Mouse (Mus musculus): ENCODE data around the gene Pkd1.

The Pkd1 gene

DNA sequence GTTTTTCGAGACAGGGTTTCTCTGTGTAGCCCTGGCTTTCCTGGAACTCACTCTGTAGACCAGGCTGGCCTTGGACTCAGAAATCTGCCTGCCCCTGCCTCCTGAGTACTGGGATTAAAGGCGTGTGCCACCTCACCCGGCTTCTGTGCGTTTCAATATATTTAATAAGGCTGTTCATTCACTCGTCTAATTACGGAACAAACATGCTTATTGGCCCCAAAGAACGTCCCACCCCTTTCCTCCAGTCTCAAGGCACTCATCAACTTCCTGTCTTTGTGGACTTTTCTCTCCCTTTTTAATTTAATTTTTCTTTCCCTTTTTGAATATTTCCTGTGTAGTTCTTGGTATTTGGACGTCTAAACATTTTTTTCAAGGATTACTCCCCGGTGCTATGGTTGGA, 1.2 kb upstream of the Pkd1 start:
- peak; percentile 64 for DNase-seq (ENCODE audit: low read depth, low spot score)
- H3K27me3 ChIP-seq (ENCODE audit: control insufficient read depth, insufficient read depth, low read length, poor library complexity, severe bottlenecking), result no peaks in the 10 kb centered on the region
- H3K36me3 ChIP-seq (ENCODE audit: control insufficient read depth, insufficient read depth, low read length, poor library complexity, severe bottlenecking), result peaks cover 1% of the 10 kb centered on the region; the same call in 1 of the 2 replicates

DNA sequence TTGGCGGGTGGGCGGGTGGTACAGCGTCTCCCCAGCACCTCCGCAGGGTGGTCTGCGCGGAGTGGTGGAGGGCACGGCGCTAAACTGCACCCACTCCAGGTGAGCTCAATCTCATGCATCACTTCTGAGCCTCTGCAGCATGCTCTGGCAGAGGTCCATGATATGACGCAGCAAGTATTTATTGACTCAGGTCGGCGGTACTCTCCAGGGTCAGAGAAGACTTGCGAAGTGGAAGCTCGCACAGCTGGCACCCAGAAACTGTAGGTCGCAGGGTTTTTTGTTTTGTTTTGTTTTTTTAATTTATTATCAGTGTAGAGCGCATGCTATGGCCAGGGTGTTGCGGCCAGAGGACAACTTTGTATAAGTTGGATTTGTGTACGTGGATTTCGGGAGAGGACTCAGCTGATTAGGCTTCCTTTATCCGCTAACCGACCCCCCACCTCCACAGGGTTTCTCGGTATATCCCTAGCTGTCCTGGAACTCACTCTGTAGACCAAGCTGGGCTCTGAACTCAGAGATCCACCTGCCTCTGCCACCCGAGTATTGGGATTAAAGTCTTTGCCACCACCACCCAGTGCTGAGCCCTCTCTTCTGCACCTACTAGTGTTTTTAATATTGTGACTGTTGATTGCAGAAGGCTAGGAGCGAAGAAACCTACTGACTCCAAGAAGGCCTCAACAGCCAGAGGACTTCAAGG, 565 bp upstream of the Pkd1 start:
- peaks cover 1% of the 10 kb centered on the region; the same call in 1 of the 2 replicates for H3K36me3 ChIP-seq (ENCODE audit: control insufficient read depth, insufficient read depth, low read length, poor library complexity, severe bottlenecking)
- no peaks in the 10 kb centered on the region for H3K27me3 ChIP-seq (ENCODE audit: control insufficient read depth, insufficient read depth, low read length, poor library complexity, severe bottlenecking)
- peak; percentile 67 for DNase-seq (ENCODE audit: low read depth, low spot score)

DNA sequence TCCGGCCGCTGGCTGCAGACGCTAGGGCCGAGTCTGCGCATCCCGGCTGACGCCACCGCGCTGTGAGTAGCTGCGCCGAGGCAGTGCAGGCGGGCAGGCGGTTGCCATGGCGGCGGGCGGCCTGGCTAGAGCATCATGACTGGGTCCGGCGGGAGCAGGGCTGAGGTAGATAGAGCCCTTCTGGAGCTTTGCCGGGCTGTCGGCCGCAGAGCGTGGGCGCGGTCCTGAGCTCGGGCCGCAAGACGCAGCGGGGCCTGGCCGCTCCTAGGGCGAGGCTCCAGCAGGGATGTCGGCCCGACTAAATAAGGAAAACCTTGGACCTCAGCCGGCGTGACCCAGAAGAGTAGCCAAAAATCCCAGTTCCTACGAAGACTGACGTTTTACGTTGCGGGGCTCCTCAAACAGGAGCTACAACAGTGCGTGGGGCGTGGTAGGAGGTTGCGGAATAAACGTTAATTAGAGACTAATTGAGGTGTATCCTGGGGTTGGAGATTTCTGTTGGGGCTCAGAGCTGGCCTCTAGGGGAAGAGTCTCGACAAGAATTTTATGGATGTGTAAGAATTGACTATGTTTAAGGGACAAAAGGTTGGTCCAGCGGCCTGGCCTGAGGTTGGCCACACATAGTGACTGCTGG, 899 bp downstream of the Pkd1 start:
- Histone ChIP-seq H3K36me3 (ENCODE audit: control insufficient read depth, insufficient read depth, low read length, poor library complexity, severe bottlenecking) (peaks cover 1% of the 10 kb centered on the region; the same call in 1 of the 2 replicates), H3K27me3 (ENCODE audit: control insufficient read depth, insufficient read depth, low read length, poor library complexity, severe bottlenecking) (no peaks in the 10 kb centered on the region)
- peak; percentile 70 for DNase-seq (ENCODE audit: low read depth, low spot score)

DNA sequence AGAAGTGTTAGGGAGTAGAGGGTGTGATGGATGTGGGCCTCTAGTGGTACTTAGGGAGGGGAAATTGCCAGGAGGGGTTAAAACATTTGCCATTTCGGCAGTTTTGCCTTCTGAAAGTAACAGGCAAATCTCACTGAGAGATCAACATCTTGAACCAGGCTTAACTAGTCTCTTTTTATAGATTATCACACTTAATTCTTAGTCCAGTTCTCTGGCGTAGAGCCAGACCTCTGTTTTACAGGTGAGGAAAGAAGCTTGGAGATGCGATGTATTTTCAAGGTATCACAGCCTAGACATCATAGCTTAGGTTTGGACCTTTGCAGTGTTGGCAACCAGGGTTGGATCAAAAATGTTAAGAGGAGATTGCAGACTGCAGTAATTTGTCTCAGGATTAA, 1.4 kb downstream of the Pkd1 start:
- Histone ChIP-seq H3K36me3 (ENCODE audit: control insufficient read depth, insufficient read depth, low read length, poor library complexity, severe bottlenecking) (peaks cover 1% of the 10 kb centered on the region; the same call in 1 of the 2 replicates), H3K27me3 (ENCODE audit: control insufficient read depth, insufficient read depth, low read length, poor library complexity, severe bottlenecking) (no peaks in the 10 kb centered on the region)
- DNase-seq (ENCODE audit: low read depth, low spot score), result no peak

DNA sequence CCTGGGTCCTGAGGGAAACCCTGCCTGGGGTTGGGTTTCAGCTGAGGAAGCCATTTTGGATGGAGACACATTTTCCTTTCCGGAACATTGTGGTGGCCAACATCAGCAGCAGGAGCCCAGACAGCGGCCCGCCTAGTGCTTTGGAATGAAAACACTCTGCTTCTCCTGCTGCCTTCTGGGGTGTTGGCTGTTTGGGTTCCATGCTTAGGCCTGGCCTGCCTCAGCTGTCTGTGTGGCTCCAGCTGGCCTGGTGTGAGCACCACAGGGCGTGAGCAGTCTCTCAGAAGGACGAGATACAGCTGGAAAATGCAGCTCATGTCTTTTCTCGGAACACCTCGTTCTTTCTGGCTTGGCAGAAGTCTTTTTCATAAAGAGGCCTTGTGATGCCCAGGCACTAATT, 7.5 kb downstream of the Pkd1 start:
- Histone ChIP-seq H3K27me3 (ENCODE audit: control insufficient read depth, insufficient read depth, low read length, poor library complexity, severe bottlenecking) (no peaks in the 10 kb centered on the region), H3K36me3 (ENCODE audit: control insufficient read depth, insufficient read depth, low read length, poor library complexity, severe bottlenecking) (no peaks in the 10 kb centered on the region)
- no peak for DNase-seq (ENCODE audit: low read depth, low spot score)

DNA sequence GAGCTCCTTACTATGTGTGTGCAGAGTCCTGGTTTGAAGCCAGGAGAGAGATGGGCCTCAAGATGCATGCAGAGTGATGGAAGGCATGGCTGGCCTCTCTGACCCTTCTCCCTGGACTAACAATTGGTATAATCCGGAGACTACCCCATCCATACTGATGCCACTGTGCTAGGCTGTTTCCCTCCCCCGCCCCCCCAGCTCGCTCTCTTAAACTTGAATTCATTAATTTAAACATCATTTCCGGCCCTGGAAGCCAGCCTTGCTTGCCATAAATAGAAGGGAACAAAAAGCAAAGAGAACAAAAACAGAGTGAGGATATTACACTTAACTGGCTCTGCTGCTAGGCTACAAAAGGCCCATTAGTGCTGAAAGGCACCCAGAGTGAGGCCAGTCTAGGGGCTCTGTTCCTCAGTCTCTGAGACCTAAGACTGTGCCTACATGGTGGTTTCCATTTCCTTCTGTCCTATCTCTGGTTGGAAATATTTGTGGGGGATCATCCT, 9.0 kb downstream of the Pkd1 start:
- no peaks in the 10 kb centered on the region for H3K27me3 ChIP-seq (ENCODE audit: control insufficient read depth, insufficient read depth, low read length, poor library complexity, severe bottlenecking)
- no peaks in the 10 kb centered on the region for H3K36me3 ChIP-seq (ENCODE audit: control insufficient read depth, insufficient read depth, low read length, poor library complexity, severe bottlenecking)
- DNase-seq (ENCODE audit: low read depth, low spot score), result no peak

DNA sequence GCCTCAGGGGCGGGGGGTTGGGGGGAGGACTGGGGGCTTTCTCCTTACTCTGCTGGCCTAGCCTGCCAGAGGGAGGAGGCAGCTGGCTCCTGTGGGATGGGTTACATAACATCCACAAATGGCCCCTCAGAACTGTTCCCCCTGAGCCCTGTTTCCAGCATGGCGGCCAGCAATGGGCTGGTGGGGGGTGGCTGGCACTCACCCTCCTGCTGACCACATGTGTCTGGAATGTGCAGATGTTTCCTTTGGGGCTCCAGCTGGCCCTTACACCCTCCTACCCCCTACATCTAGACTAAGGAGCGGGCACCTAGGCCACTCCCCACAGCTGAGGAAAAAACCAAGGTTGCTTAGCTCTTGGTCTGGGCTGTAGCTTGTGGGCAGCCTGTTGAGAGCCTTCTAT, 9.5 kb downstream of the Pkd1 start:
- Histone ChIP-seq H3K36me3 (ENCODE audit: control insufficient read depth, insufficient read depth, low read length, poor library complexity, severe bottlenecking) (no peaks in the 10 kb centered on the region), H3K27me3 (ENCODE audit: control insufficient read depth, insufficient read depth, low read length, poor library complexity, severe bottlenecking) (no peaks in the 10 kb centered on the region)
- DNase-seq (ENCODE audit: low read depth, low spot score), result no peak

DNA sequence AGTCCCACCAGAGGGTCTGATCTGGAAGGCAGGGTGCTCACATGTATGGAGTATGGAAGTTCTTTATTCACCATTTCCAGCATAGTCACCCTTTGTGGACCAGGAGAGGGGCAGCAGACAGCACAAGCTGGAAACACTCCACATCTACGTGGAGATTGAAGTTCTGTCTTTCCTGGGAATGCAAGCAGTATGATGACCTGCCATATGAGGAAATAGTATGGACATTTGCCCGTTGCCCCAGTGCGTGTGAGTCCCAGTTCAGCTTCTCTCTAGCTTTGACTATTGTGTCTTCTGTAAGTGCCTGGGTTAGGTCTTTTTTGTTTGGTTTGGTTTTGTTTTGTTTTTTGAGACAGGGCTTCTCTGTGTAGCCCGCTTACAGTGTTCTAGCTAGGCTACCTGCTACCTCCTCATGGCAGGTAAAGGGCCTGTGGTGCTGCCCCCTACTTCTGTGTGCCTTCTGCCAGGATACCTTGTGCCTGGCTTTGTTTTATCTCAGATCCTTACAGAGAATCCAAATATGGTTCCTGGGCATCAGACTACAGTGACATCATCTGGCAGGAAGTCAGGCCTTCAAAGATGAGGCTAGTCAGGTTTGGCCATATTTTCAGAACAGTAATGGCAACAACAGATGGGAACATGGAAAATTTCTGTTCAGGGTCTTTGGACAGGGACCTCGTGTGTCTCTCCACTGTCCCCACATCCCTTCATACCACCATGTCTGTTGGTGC, 10.8 kb downstream of the Pkd1 start:
- Histone ChIP-seq H3K36me3 (ENCODE audit: control insufficient read depth, insufficient read depth, low read length, poor library complexity, severe bottlenecking) (no peaks in the 10 kb centered on the region; the same call in 1 of the 2 replicates), H3K27me3 (ENCODE audit: control insufficient read depth, insufficient read depth, low read length, poor library complexity, severe bottlenecking) (no peaks in the 10 kb centered on the region)
- DNase-seq (ENCODE audit: low read depth, low spot score), result no peak

DNA sequence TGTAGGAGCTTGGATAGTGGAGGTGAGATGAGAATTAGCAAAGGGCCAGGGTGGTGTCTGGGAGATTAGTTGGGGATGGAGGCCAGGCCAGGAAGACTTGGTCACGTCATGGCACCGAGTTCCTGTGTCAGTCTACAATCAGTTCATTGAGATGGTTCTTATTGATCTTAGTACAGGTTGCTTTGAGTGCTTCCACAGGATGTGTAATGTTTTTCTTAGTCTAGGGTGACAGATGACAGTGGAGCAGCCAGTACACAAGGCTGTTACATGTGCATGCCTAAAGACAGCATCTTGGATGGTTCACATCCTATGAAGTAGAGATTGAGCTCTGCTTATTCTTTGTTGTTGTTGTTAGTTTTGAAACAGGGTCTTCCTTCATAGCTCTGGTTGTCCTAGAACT, 12.0 kb downstream of the Pkd1 start:
- Histone ChIP-seq H3K36me3 (ENCODE audit: control insufficient read depth, insufficient read depth, low read length, poor library complexity, severe bottlenecking) (no peaks in the 10 kb centered on the region; the same call in 1 of the 2 replicates), H3K27me3 (ENCODE audit: control insufficient read depth, insufficient read depth, low read length, poor library complexity, severe bottlenecking) (no peaks in the 10 kb centered on the region)
- no peak for DNase-seq (ENCODE audit: low read depth, low spot score)

DNA sequence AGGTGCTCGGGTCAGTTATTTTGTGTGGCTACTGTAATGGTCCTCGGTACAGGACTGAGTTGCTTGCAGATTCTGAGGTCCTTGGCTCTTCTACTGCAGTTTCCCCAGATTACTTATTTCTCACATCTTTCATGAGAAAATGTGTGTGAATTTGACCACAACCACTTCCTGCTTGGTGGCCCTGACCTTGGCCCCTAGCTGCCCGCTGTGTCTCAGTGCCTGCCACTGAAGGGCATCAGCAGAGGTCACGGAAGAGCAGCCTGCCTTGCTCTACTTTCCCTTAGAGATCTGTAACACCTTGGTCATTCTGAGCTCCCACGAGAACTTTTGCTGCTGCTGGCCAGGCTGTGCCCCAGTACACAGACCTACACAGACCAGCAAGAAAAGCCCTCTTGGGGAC, 14.0 kb downstream of the Pkd1 start:
- H3K27me3 ChIP-seq (ENCODE audit: control insufficient read depth, insufficient read depth, low read length, poor library complexity, severe bottlenecking), result no peaks in the 10 kb centered on the region

DNA sequence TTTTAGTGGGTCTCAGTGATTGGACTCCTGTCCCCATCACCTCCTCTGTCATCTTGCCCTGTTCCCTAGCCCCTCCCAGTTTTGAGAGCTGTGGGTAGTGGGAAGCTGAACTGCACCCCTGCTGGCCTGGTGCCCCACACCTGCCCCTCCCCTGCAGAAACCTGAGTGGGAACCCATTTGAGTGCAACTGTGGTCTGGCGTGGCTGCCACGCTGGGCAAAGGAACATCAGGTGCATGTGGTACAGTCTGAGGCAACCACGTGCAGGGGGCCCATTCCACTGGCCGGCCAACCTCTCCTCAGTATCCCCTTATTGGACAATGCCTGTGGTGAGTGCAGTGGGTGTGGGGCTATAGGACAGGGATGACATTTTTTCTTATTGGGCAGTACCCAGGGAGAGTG, 14.8 kb downstream of the Pkd1 start:
- H3K27me3 ChIP-seq (ENCODE audit: control insufficient read depth, insufficient read depth, low read length, poor library complexity, severe bottlenecking), result no peaks in the 10 kb centered on the region
- H3K36me3 ChIP-seq (ENCODE audit: control insufficient read depth, insufficient read depth, low read length, poor library complexity, severe bottlenecking), result peaks cover 1% of the 10 kb centered on the region
- DNase-seq (ENCODE audit: low read depth, low spot score), result no peak

More for the DNA sequence above, 14.0 kb downstream of the Pkd1 start:
- H3K36me3 ChIP-seq (ENCODE audit: control insufficient read depth, insufficient read depth, low read length, poor library complexity, severe bottlenecking), result peaks cover 1% of the 10 kb centered on the region
- no peak for DNase-seq (ENCODE audit: low read depth, low spot score)

DNA sequence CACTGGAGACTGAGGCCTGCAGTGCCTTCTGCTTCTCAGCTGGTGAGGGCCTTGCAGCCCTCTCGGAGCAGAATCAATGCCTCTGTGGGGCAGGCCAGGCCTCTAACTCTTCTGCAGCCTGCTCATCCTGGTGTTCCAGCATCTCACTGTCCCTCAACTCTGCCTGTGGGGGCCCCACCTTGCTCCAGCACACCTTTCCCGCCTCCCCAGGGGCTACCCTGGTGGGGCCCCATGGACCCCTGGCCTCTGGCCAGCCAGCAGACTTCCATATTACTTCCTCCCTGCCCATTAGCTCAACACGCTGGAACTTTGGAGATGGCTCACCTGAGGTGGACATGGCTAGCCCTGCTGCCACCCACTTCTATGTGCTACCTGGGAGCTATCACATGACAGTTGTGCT, 15.5 kb downstream of the Pkd1 start:
- Histone ChIP-seq H3K27me3 (ENCODE audit: control insufficient read depth, insufficient read depth, low read length, poor library complexity, severe bottlenecking) (no peaks in the 10 kb centered on the region), H3K36me3 (ENCODE audit: control insufficient read depth, insufficient read depth, low read length, poor library complexity, severe bottlenecking) (peaks cover 1% of the 10 kb centered on the region)
- no peak for DNase-seq (ENCODE audit: low read depth, low spot score)

DNA sequence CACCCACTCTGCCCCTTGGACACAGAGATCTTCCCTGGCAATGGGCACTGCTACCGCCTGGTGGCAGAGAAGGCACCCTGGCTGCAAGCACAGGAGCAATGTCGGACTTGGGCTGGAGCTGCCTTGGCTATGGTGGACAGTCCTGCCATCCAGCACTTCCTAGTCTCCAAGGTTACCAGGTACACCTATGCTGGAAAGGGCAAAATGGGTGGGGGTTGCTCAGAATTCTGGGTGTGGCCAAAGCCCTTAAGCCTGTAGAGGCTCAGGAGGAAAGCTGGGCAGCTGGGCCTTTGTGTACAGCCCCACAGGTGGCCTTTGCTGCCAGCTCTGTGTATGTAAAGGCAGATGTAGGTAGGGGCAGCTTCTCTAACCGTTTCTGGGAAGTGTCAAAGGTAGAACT, 16.2 kb downstream of the Pkd1 start:
- DNase-seq (ENCODE audit: low read depth, low spot score), result no peak
- peaks cover 1% of the 10 kb centered on the region for H3K36me3 ChIP-seq (ENCODE audit: control insufficient read depth, insufficient read depth, low read length, poor library complexity, severe bottlenecking)
- no peaks in the 10 kb centered on the region for H3K27me3 ChIP-seq (ENCODE audit: control insufficient read depth, insufficient read depth, low read length, poor library complexity, severe bottlenecking)

DNA sequence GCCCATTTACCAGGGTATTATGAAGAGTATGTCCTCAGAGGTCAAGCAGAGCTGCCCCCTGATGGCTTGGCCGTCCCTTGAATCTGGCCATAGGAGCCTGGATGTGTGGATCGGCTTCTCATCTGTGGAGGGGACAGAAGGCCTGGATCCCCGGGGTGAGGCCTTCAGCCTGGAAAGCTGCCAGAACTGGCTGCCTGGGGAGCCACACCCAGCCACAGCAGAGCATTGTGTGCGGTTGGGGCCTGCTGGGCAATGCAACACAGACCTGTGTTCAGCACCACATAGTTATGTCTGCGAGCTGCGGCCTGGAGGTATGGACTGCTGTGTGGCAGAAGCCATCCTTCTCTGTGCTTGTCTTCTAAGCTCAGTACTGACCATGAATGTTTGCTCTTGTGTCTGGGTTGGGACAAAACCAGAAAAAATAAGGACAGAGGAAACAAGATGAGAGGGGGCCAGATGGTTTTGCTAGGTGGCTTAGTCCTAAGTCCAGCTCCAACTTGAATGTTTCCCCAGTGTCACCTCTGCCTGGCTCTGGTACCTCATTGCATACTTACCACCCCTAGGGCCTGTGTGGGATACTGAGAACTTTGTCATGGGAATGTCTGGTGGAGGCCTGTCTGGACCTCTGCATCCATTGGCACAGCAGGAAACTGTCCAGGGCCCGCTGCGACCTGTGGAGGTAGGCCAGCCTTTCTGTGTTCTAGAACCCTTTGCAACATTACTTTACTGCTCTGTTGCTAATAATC, 17.6 kb downstream of the Pkd1 start:
- Histone ChIP-seq H3K36me3 (ENCODE audit: control insufficient read depth, insufficient read depth, low read length, poor library complexity, severe bottlenecking) (peaks cover 1% of the 10 kb centered on the region), H3K27me3 (ENCODE audit: control insufficient read depth, insufficient read depth, low read length, poor library complexity, severe bottlenecking) (no peaks in the 10 kb centered on the region)
- DNase-seq (ENCODE audit: low read depth, low spot score), result no peak

Measured in splenic B cell, adult 2 months (primary cell).